Mouse (Mus musculus): ENCODE data around the gene Tecpr2.

The Tecpr2 gene

GRCm38 (mm10) chr12:110948082-110948909 is 59.2 kb downstream of the Tecpr2 start:
- no peak for DNase-seq (ENCODE audit: low spot score)

DNA sequence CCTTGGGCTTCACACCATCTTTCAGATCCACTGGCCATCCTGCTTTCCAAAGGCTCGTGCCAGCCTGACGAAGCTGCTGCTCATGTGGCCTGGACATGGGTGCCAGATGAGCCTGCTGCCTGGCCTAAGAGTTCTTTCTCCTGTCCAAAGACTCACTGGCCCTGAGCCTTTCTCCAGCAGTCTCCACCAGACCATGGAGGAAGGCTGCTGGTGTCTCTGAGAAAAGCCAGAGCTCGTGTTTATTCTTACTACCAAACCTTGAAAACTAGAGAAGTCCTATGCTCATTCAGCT is 59.8 kb downstream of the Tecpr2 start:
- no peak for DNase-seq (ENCODE audit: low spot score)

DNA sequence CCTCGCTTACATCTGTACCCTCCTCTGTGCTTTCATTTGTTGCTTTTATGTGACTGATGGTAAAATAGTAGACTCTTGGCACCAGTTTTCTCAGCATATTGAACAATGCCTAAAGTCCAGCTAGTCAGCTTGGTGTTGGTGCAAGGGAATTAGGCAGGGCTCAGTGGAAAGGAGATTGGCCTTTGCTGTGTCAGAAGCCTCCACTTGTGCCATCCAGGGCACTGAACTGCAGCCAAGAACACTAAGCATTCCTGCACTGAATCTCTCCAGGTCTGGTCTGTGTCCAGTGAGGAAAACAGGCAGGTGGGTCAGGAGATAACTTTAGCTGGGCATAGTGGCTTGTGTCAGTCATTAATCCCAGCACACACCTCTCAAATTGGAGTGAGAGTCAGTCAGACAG is 60.3 kb downstream of the Tecpr2 start:
- no peak for DNase-seq (ENCODE audit: low spot score)

GRCm38 (mm10) chr12:110950151-110950550 is 61.1 kb downstream of the Tecpr2 start:
- DNase-seq (ENCODE audit: low spot score), result no peak

DNA sequence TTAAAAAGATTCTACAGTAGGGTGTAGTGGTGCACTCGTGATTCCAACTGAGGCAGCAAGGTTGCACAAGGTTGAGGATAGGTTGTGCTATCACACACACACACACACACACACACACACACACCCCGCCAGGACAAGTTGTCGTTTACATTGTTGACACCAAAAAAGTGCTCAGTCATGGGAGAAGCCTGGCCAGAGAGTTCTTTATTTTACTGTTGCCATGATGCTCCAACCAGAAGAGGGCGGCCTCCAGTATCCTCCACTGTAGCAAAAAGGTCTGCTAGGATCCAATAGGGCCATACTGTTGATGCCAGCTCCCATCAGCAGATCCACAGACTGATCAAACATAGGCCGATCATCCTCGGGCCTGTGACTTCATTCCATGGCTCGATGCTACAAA is 62.2 kb downstream of the Tecpr2 start:
- no peak for DNase-seq (ENCODE audit: low spot score)

GRCm38 (mm10) chr12:110952628-110953385 is 63.7 kb downstream of the Tecpr2 start:
- no peak for DNase-seq (ENCODE audit: low spot score)

DNA sequence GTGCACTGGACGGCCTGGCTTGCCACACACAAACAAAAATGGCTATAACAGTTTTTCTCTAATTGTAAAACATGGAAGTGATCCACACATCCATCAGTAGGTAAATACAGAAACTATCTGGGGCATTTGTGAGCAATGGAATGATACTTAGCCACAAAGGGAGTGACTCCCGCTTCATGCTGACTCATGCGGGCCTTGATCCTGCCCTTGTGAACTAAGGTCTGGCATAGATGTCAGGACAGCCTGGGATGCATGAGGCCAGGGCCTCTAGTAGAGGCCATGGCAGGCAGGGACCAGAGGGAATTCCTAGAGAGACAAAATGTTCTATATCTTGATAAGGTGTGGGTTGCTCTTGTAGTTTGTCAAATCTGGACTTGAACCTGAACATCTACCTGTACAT is 64.4 kb downstream of the Tecpr2 start:
- no peak for DNase-seq (ENCODE audit: low spot score)

- no peak for DNase-seq (ENCODE audit: low spot score)
Observed at GRCm38 (mm10) chr12:110953900-110954299, 64.8 kb downstream of the Tecpr2 start.

DNA sequence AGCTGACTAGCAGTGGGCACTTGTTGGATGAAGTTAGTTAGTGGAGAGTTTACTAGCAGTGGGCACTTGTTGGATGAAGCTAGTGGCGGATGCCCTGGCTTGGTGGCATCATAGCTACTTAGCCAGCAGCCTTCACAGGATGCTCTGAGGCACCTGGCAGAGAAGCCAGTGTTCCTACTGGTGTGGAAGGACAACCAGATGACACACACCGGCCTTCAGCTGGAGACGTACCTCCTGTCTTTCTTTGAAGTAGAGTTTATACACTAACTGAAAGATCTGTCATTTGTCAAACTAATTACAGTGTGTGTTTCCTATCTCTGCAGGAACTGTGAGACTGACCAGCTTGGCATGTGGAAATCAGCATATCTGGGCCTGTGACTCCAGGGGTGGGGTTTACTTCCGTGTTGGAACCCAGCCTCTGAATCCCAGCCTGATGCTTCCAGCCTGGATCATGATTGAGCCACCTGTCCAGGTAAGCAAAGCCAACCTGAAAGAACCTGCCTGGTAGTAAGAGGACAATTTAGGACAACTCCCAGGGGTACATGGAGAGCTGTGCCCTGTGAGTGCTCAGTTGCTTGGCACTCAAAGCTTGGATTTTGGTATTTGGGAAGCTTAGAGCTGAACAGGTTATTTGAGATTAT is 65.4 kb downstream of the Tecpr2 start:
- no peak for DNase-seq (ENCODE audit: low spot score)

DNA sequence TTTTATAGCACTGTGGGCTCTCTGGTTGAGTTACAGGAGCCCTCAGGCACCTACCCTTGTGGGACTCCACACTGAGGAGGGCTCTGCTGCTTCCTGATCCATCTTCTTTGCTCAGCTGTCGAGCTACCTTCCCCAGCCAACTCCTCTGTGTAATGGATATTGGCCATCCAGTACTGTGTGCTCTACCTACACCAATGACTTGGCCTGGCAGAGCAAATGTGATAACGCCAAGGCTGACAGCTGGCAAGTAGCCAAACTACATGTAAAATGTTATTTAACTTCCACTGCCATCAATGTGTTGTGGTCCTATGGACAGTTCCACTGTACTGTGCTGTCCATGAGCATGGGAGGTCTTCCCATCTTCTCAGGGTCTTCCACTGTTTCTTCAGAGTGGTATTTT is 72.9 kb downstream of the Tecpr2 start:
- no peak for DNase-seq (ENCODE audit: low spot score)

GRCm38 (mm10) chr12:110965500-110965899 is 76.4 kb downstream of the Tecpr2 start:
- no peak for DNase-seq (ENCODE audit: low spot score)

DNA sequence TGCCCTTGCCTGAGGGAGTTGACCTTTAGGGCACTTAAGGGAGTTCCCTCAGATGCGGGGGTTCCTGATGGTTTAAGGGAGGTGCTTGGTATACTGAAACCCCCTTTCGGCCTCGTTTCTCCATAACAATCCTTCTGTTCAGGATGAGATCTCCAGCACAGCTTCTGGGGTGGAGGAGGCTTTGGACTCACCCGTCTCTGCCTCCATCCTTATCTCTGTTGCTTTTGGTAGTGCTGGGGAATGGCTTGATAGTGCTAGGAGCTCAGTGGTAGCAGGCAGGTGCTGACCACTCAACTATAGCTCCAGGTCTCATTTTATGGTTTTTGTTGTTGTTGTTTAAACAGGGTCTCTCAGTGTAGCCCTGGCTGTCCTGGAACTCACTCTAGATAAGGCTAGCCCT is 77.0 kb downstream of the Tecpr2 start:
- DNase-seq (ENCODE audit: low spot score), result no peak

DNA sequence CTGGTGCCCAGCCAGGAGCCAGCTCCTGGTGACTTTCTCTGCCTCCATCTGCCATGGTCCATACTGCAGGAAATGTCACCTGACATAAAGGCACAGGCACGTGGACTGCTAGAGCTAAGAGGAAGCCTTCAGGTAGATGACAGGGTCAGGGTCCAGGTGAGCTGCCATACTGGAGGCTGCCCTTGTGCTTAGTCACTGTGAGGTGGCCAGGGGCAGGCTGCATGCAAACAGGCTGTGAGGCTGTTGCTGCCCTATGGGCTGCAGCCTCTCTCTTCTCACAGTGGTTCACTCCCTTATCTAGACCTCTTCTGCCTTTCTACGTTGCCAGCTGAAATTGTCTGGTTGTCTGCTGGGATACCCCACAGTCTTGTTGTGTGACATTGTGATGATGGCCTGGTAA is 78.1 kb downstream of the Tecpr2 start:
- DNase-seq (ENCODE audit: low spot score), result no peak

DNA sequence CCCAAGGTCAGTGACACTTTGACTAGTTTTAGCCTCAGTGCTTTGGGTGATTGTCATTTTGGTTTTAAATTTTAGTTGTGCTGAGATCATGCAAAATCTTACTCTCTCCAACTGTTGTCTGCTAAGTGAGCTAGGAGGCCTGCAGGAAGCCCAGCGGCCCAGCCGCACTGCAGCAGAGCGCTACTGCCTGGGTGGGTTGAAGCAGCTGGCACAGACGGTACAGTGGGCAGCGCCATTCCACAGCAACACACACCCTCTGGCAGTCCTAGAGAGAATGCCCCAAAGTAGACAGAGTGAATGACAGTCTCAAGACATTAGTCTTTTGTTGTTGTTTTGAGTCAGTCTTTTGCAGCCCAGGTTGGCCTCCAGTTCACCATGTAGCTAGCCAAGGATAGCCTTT is 81.3 kb downstream of the Tecpr2 start:
- DNase-seq (ENCODE audit: low spot score), result no peak

DNA sequence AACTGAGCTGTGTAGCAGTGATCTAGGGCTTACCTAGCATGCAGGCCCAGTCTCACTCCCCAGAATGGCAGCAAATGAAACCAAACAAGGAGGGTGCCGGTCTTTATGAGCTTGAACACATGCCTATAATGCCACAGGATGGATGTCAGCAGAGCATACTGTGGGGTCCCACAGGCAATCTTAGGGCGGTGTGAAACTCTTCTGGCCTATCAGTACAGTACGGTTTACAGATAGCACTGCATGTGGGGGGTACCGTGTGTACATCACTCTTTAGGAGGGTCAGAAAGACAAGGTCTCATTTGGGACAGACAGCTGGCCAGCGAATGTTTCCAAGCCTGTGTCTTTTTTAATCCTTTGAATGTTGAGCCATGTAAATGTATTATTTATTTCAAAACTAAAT is 82.9 kb downstream of the Tecpr2 start:
- DNase-seq (ENCODE audit: low spot score), result no peak

DNA sequence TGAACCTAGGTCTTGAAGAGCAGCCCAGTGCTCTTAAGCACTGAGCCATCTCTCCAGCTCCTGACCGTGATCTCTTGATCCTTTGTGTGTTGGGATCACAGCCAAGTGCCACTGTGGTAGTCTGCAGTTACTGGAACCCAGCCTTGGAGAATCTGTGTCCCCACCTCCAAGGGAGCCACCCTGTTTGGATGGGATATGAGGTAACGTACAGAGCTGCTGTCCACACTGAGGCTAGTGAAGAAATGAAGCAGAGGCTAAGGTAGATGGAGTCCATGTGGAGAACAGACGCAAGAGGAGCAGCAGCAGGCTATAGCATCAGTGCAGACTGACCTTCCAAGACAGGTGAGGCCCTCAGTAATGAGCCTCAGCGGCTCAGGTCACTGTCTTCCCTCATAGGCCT is 84.8 kb downstream of the Tecpr2 start:
- no peak for DNase-seq (ENCODE audit: low spot score)

GRCm38 (mm10) chr12:110974295-110974694 is 85.2 kb downstream of the Tecpr2 start:
- peak; percentile 93 for DNase-seq (ENCODE audit: low spot score)

- no peak for DNase-seq (ENCODE audit: low spot score)
Observed at GRCm38 (mm10) chr12:110974726-110975125, 85.7 kb downstream of the Tecpr2 start.

DNA sequence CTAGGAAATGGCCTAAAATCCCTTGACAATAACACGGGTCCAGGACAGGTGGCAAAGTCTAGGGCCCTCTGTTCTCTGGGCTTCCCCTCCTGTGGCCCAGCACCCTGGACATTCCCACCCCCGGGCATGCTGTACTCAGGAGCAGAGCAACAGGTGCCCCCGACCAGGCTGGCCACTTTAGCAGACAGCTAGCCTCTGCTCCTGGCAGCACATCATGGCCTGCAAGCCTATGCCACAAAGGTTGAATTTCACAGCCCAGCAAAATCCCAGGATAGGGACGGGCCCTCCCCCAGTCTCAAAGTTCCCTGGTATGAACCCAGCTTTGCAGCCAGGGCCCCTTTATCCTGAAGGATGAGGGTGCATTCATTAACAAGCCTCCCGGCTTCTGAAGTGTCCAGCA is 86.3 kb downstream of the Tecpr2 start:
- DNase-seq (ENCODE audit: low spot score), result no peak

- DNase-seq (ENCODE audit: low spot score), result no peak
Observed at GRCm38 (mm10) chr12:110975838-110976468, 86.9 kb downstream of the Tecpr2 start.

DNA sequence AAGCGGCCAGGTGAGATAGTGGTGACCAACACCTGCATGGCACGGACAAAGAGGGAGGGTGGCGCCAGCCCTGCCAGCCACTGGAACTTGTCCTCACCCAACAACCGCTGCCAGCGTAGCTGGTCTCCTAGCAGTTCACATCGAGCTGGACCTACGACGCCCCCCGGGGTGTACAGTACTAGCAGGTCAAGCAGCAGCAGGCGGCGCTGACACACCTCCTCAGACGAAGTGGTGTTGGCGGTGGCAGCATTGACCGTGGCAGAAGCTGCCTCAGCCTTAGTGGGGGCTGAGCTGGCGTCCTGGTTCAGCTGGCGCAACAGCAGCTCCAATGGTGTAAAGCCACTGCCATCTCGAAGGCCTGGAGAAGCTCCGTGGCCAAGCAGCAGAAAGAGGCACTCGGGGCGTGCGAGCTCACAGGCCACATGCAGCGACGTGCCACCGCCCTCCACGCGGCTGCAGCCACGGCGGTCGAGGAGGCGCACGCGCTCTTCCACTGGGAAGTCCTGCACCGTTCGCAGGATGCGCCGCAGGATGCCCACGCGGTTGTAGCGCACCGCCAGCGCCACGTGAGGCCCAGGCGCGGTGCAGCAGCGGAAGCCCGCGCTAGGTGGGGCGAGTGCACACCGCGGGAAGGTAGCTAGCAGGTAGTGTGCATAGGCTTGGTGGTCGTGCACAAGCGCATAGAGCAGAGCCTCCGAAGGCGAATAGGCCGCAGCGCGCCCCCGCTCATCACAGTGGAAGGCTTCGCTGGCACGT is 87.7 kb downstream of the Tecpr2 start:
- no peak for DNase-seq (ENCODE audit: low spot score)

- DNase-seq (ENCODE audit: low spot score), result no peak
Observed at GRCm38 (mm10) chr12:110977345-110977733, 88.3 kb downstream of the Tecpr2 start.
